Comparison of ENCODE assay signal across 8 mouse cellular contexts in the genomic region with DNA sequence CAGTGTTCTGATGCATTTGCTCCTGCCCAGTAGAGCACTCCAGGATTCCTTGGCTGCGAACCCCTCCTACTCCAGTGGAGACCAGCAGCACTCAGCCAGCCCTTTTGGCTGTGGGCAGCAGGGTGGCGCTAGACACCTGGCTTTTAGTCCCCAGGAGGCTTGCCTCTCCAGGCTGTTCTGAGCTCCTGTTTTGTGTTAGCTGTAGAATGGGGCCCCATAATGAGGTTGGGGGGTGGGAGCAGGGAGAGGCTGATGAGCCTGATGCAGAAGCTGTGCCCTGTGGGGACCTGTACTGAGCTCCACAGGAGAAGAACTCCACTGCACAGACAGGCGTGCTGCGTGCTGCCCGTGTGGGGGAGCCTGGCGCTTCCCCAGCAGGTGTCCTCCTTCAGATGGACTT. TPM values are rescaled to one million over a fixed set of nuclear protein-coding genes. Genes with fewer than 3 reads are reported as not detected.
DNase-seq lines count a peak whose midpoint lies in the region; ATAC-seq and TF ChIP-seq lines count a peak whose summit lies in the region.

No protein-coding gene starts in this region.

- no peak for DNase-seq in liver, adult 2 months (ENCODE audit: extremely low read depth, low read depth, low spot score)
- no peak for DNase-seq in liver, embryonic 11.5 days (ENCODE audit: low spot score)
- peak; percentile 73 for DNase-seq in forebrain, embryonic 14.5 days (ENCODE audit: low spot score)
- DNase-seq in kidney, postnatal 14 days, result peak; percentile 39
- DNase-seq in retina, embryonic 14.5 days (ENCODE audit: low spot score), result peak; percentile 77
- no peak for DNase-seq in spleen, adult 12 weeks (ENCODE audit: low spot score)
- DNase-seq in urinary bladder, adult 18-20 months (ENCODE audit: low spot score in 2 of 2), result no peak

- H3K4me3 ChIP-seq in liver, adult 2 months (ENCODE audit: insufficient read depth, low read depth, low read length), result no peak overlapping the region
- H3K4me3 ChIP-seq in liver, embryonic 11.5 days (ENCODE audit: low read depth, low read length), result no peak overlapping the region
- H3K4me3 ChIP-seq in cortical plate, adult 2 months (ENCODE audit: insufficient read depth, low read length), result no peak overlapping the region
- H3K4me3 ChIP-seq in forebrain, embryonic 14.5 days (ENCODE audit: low read depth, low read length), result no peak overlapping the region

- TF ChIP-seq CTCF in liver, adult 2 months (IDR thresholded peaks at IDR 0.05; ENCODE audit: low read depth, low read length), result peak; percentile 35
- peak; percentile 51 for TF ChIP-seq CTCF in cortical plate, adult 2 months (IDR thresholded peaks at IDR 0.05; ENCODE audit: extremely low read depth, insufficient read depth, low read length)

- no peaks in the 10 kb centered on the region for H3K4me1 ChIP-seq in liver, adult 2 months (ENCODE audit: control insufficient read depth, insufficient read depth, low read length)
- peaks cover 1% of the 10 kb centered on the region; the same call in 1 of the 2 replicates for H3K4me1 ChIP-seq in liver, embryonic 11.5 days (replicated peaks; ENCODE audit: control insufficient read depth, insufficient read depth, low read length)
- no peaks in the 10 kb centered on the region; the same call in 1 of the 2 replicates for H3K4me1 ChIP-seq in cortical plate, adult 2 months (ENCODE audit: control insufficient read depth, insufficient read depth, low read length)
- peaks cover 41% of the 10 kb centered on the region for H3K4me1 ChIP-seq in forebrain, embryonic 14.5 days (ENCODE audit: control insufficient read depth, insufficient read depth, low read length)

- no peaks in the 10 kb centered on the region for H3K79me2 ChIP-seq in liver, adult 2 months (ENCODE audit: control insufficient read depth, insufficient read depth, low read length)

- H3K27me3 ChIP-seq in liver, adult 2 months (ENCODE audit: control insufficient read depth, insufficient read depth, low read length), result no peaks in the 10 kb centered on the region
- H3K27me3 ChIP-seq in liver, embryonic 11.5 days (replicated peaks; ENCODE audit: control insufficient read depth, insufficient read depth, low read length), result no peaks in the 10 kb centered on the region
- H3K27me3 ChIP-seq in forebrain, embryonic 14.5 days (replicated peaks; ENCODE audit: control insufficient read depth, insufficient read depth, low read length), result no peaks in the 10 kb centered on the region; the same call in 1 of the 2 replicates

- H3K36me3 ChIP-seq in liver, adult 2 months (ENCODE audit: control insufficient read depth, insufficient read depth, low read length), result no peaks in the 10 kb centered on the region
- H3K36me3 ChIP-seq in liver, embryonic 11.5 days (ENCODE audit: control insufficient read depth, insufficient read depth, low read length), result no peaks in the 10 kb centered on the region
- H3K36me3 ChIP-seq in forebrain, embryonic 14.5 days (ENCODE audit: control insufficient read depth, insufficient read depth, low read length), result no peaks in the 10 kb centered on the region

- no peaks in the 10 kb centered on the region for H3K9me3 ChIP-seq in liver, embryonic 11.5 days (ENCODE audit: control insufficient read depth, low read length)
- no peaks in the 10 kb centered on the region for H3K9me3 ChIP-seq in forebrain, embryonic 14.5 days (replicated peaks; ENCODE audit: control insufficient read depth, low read length)

- H3K4me2 ChIP-seq in liver, embryonic 11.5 days, result no peak overlapping the region
- no peak overlapping the region for H3K4me2 ChIP-seq in forebrain, embryonic 14.5 days (ENCODE audit: low read length)

- no peak for ATAC-seq in liver, embryonic 11.5 days (replicated peaks; ENCODE audit: low FRiP score)
- ATAC-seq in forebrain, embryonic 14.5 days, result peak; percentile 61

- 87% methylated on average over 6 of the region's 6 CpGs for WGBS in liver, adult 2 months
- WGBS in liver, embryonic 11.5 days, result 53% methylated on average over 6 of the region's 6 CpGs
- WGBS in forebrain, embryonic 14.5 days, result 5% methylated on average over 6 of the region's 6 CpGs

- no peak for TF ChIP-seq POLR2A in liver, adult 2 months (IDR thresholded peaks at IDR 0.05; ENCODE audit: extremely low read depth, insufficient read depth, low read length)
- no peak for TF ChIP-seq POLR2A in cortical plate, adult 2 months (IDR thresholded peaks at IDR 0.05; ENCODE audit: extremely low read depth, insufficient read depth, low read length)

- H3K9ac ChIP-seq in liver, adult 2 months (ENCODE audit: low read depth, low read length), result no peak overlapping the region
- H3K9ac ChIP-seq in liver, embryonic 11.5 days (ENCODE audit: low read depth, low read length), result no peak overlapping the region
- no peak overlapping the region for H3K9ac ChIP-seq in forebrain, embryonic 14.5 days (ENCODE audit: low read length)

- no peak overlapping the region for H3K27ac ChIP-seq in liver, adult 2 months (replicated peaks; ENCODE audit: insufficient read depth, low read depth, low read length)
- no peak overlapping the region for H3K27ac ChIP-seq in liver, embryonic 11.5 days (ENCODE audit: low read depth, low read length)
- no peak overlapping the region for H3K27ac ChIP-seq in cortical plate, adult 2 months (ENCODE audit: insufficient read depth, low read length)
- no peak overlapping the region for H3K27ac ChIP-seq in forebrain, embryonic 14.5 days (ENCODE audit: low read depth, low read length)

RNA-seq across cellular contexts. Expression of gene Wars, which starts 59.9 kb away (rescaled TPM):
- 11.7 and 14.2 TPM in 2 replicates for total RNA-seq in liver, adult 2 months (2014; rRNA removed)
- polyA plus RNA-seq in liver, adult 2 months (2012; rRNA removed), result 20.2 and 24.3 TPM in 2 replicates
- polyA plus RNA-seq in liver, embryonic 11.5 days (2014; fragmentation: Nextera tagmentation; extraction: Ambion mirVana), result 90.8 and 102 TPM in 2 replicates
- polyA plus RNA-seq in cortical plate, adult 2 months (2012; rRNA removed), result 98.2 and 103 TPM in 2 replicates
- polyA plus RNA-seq in forebrain, embryonic 14.5 days (2014; fragmentation: Nextera tagmentation; extraction: Ambion mirVana), result 101 and 113 TPM in 2 replicates

Comparison
In these comparisons a context has a peak if more than half of its experiments do, and no peak if none do; other contexts are left out.
1. DNase-seq: peak in forebrain, embryonic 14.5 days (single experiment), kidney, postnatal 14 days (single experiment) and retina, embryonic 14.5 days (single experiment); none in liver, adult 2 months (single experiment), liver, embryonic 11.5 days (single experiment), spleen, adult 12 weeks (single experiment) and urinary bladder, adult 18-20 months (0 of 2).